Mouse (Mus musculus) left cerebral cortex, adult 2 months (tissue): Measurements from ENCODE around the gene Cfap69. TPM values are rescaled to one million over a fixed set of nuclear protein-coding genes. Genes with fewer than 3 reads are reported as not detected.

Experiments
- DNase-seq, 2 experiments: peaks; one replicate each; pipeline ENCODE4 v3.0.0; 2021 to 2022; ENCODE audit warnings: low spot score in 2 of 2, mixed read lengths in 1 of 2; ENCODE audit errors: extremely low spot score in 1 of 2
- H3K27ac ChIP-seq: fragments of 200-600 bp; 2 replicates; pipeline ENCODE4 v1.8.1; 2022
- H3K4me3 ChIP-seq: fragments of 200-600 bp; 2 replicates; pipeline ENCODE4 v1.8.1; 2022
- CTCF ChIP-seq: fragments of 200-600 bp; IDR thresholded peaks from 2 replicates; pipeline ENCODE4 v1.8.1; 2022; ENCODE audit warnings: antibody characterized with exemption, mild to moderate bottlenecking, moderate library complexity
- intact Hi-C: fragments of 180-260 bp; cut with DNase I; formaldehyde crosslinking; loops from one replicate; pipeline ENCODE4 v1.15.1; 2025
- total RNA-seq, 2 experiments: library from RNA; stranded (reverse); gene quantifications; 2 replicates each; pipeline ENCODE4 v1.2.3; 2021

The Cfap69 gene
- total RNA-seq, 2 experiments from 2014 or later = 21.5 to 28.2 TPM

DNA sequence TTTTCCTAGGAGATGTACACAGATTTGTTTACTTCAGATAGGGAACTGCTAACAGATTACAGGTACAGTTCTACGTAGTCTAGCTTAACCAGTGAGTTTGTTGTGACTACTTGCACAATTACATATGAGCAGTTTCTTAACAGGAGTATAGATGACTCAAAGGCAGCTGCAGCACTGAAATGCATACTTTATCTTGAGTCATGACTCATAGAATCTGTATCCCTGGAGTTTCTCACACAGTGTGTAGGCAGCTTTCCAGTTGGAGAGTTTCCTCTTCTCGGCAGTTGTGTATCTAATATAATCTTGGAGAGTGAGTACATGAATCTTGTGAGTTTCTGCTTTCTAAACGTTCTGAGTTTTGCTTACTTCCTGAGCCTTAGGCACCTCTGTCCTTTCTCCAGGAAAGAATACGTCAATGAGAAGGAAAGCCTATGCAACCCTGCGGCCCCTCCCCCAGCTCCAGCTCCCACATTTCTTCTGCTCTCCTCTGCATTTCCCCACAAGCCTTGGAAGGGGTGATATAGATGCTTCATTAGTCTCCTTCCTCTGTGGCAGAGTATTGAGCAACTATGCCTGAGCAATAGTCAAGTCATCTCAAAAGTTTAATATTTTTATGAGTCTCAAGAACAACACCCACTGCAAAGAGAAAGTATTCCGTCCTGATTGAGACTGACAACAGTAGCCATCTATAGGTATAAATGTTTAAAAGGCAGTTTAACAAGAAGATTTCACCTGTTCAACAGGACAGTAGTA, 15.0 kb downstream of the Cfap69 start:
- DNase-seq = peak; percentile 36
- Histone ChIP-seq H3K27ac (no peak overlapping the region), H3K4me3 (no peak overlapping the region)
- intact Hi-C loops = loop anchor here (2.0 to 5.0 kb wide), 3 partner anchors 62 to 152 kb away; partner anchors contain the start of gene Cldn12
- TF ChIP-seq CTCF = no peak

DNA sequence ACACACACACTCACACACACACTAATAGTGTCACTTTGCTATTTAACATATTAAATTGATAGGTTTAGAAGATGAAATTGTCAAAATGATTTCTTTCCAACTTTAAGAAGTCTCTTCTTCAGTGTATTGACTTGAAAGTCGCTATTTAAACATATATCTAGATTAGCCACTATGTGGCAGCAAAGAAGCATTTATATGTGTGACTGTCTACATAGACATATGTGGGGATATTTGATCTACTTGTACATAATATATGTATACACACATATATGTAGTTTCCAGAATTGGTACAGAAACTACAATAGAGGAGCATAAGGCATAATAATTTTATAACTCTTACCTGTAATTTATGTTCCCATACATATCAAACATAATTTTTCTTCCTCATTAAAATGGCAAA, 17.9 kb downstream of the Cfap69 start:
- no peak overlapping the region for H3K4me3 ChIP-seq
- DNase-seq = no peak
- TF ChIP-seq CTCF = peak; percentile 52
- intact Hi-C loops = loop anchor here (1.0 to 5.0 kb wide), 3 partner anchors 103 to 149 kb away; partner anchors contain the start of genes Cldn12 and Steap1
- H3K27ac ChIP-seq = no peak overlapping the region

DNA sequence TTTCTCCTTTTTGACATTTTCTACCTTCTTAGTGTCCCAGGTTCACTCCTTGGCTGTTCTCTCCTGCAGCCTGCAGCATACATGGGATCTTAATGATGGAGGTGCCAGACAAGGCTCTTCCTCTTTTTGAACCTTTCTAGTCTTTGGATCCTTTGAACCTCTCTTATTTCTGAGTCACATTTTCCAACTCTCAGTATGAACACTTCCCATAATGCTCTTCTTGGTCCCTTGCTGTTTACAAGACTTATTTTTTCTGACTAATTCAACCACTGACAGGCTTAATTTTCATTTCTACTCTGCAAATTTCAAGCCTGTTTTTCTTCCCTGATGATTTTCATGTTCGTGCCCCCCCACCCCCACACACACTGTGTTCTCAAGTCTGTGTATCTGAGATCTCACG, 25.5 kb downstream of the Cfap69 start:
- Histone ChIP-seq H3K27ac (no peak overlapping the region), H3K4me3 (no peak overlapping the region)
- no peak for DNase-seq
- TF ChIP-seq CTCF = no peak
- intact Hi-C loops = no loop called here

DNA sequence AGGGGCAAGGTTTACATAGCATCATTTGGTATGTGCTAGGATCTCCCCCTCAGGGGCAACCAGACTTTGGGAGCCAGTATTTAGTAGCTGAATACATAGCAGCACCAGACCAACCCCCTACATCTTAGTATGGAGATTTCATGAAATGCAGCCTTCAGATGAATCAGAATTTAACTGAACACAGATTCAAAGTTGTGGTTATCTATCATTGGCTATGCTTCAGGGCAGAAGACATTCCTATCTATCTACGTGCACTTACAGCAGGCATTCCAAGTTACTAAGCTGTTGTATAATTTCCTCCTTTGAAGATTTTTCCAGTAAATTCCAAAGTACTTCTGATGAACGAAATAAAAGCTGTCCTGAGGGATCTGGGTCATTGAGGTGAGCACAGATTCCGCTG, 38.5 kb downstream of the Cfap69 start:
- TF ChIP-seq CTCF = no peak
- Histone ChIP-seq H3K27ac (no peak overlapping the region), H3K4me3 (no peak overlapping the region)
- intact Hi-C loops = no loop called here
- no peak for DNase-seq

DNA sequence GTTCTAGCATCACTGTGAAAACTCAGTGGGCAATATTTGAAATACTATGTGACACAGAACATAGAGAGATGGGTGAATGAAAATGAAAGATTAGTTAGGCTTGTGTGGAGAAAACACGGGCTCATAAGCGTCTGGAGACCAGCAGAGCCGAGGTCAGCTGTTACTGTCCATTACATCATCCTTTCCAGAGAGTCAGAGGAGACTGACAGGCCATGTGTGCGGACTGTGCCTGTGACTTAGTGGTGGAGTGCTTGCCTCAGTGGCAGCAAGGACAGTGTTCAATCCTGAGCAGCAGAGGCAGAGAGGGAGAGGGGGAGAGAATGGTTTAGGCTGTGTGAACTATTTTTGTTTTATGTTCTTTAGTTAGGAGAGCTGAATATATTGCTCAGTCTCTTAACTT, 45.7 kb downstream of the Cfap69 start:
- Histone ChIP-seq H3K4me3 (no peak overlapping the region), H3K27ac (no peak overlapping the region)
- no peak for TF ChIP-seq CTCF
- intact Hi-C loops = no loop called here
- DNase-seq = no peak

DNA sequence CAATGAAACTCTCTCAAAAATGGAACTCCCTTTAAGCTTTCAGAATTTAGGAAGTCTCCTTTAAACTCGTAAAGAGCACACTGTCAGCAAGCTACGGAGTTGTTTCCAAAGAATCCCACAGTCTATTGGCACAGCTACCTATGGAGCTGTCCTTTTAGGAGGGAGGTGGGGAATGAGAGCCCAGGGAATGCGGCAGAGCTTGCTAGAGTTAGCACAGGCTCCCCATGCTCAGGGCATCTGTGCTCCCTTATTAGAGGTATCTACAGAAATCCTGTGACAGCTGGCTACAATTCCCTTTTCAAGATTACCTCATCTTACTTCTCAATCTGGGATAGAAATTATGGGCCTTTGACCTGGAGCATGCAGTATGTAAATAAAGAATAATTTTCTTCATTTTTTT, 53.5 kb downstream of the Cfap69 start:
- DNase-seq = no peak
- intact Hi-C loops = no loop called here
- TF ChIP-seq CTCF = no peak
- Histone ChIP-seq H3K27ac (no peak overlapping the region), H3K4me3 (no peak overlapping the region)

DNA sequence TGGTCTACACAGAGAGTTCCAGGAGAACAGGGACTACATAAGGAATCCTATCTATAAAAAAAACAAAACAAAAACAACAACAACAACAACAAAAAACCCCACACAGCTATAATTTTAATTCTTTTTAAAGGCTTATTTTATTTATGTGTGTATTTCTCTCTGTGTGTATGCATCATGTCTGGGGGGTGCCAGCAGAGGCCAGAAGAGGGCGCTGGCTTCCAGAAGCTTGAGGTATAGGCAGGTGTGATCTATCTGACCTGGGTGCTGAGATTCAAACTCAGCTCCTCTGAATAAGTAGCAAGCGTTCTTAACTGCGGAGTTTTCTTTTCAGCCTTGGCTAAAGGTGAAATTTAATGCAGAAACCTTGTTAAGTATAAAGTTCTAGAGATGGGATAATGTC, 76.4 kb downstream of the Cfap69 start:
- no peak for DNase-seq
- intact Hi-C loops = no loop called here
- Histone ChIP-seq H3K4me3 (no peak overlapping the region), H3K27ac (no peak overlapping the region)
- TF ChIP-seq CTCF = no peak

DNA sequence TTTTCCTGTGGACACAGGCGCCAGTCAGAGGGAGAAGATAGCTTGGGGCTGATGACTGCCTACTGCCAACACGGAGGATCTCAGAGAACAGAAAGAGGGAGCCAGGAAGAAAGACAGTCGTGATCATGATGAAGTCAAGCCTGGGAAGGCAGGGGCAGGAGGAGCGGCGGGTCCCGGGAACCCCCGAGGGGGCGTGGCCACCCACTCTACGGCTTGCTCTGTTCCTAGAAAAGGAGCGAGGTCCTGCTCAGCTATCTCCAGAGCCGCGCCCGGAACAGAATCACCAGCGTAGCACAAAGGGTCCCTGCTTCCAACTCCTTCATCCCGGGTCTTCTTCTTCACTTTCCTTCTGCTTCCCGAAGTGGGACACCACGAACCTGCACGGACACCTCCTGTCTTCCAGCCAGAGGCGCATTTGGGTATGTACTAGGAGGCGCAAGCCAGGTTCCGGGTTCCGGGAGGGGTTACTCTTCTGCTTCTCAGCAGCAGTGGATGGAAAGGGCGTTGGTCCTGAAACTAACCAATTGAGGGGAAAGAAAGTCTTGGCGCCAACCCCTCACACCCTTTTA, 90.2 kb downstream of the Cfap69 start, which contains the start of gene Gm8773:
Gm8773 (plus strand) TSS at position 51 of the 569 bp plus-strand sequence.
- no peak within 1 kb of the TSS for H3K27ac ChIP-seq
- TF ChIP-seq CTCF = no peak
- intact Hi-C loops = no loop called here
- peak in 1 of 2 experiments; percentile 35 for DNase-seq
- H3K4me3 ChIP-seq = peak within 1 kb of the TSS; percentile 49

DNA sequence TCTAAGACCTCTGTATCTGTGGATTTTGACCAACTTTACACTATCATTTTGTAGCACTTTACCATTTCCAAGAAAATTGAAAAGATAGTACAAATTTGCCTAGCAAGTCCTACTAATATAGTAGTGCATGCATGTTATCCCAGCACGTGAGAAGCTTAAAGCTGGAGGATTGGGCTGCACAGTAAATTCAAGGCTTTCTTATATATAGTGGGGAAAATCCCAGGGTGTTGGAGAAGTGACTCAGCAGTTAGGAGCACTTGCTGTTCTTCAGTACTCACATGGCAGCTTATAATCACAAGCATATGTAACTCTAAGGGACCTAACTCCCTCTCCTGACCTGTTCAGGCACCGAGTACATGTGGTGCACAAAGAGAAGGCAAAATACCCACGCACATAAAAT, 101.6 kb downstream of the Cfap69 start:
- H3K4me3 ChIP-seq = no peak overlapping the region
- intact Hi-C loops = no loop called here
- no peak for DNase-seq
- no peak for TF ChIP-seq CTCF
- H3K27ac ChIP-seq = no peak overlapping the region

DNA sequence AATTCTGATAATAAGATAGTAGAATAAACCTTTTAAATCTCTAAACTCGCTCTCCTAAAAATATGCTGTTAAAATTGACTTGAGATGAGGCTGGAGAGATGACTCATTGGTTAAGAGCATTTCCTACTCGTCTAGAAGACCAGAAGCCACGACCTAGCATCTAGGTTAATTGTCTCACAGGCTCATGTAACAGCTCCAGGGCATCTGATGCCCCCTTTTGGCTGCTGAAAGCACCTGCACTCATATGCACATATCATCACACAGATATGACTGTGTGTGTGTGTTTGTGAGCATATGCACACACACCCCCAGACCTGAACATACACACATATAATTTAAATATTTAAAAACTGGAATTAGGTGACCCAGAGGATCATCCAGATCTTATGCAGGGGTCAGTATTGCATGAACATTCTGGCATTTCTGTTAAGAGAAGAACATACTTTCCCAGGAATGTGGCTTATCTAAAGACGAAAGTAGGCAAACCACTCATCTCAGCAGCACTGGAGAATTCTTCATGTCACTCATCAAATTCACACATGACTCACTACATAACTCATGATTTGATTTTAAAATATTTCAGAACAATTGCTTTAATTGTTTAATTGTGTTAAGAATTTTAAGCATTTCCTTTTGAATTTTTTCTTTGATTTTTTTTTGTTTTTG, 102.9 kb downstream of the Cfap69 start:
- Histone ChIP-seq H3K4me3 (no peak overlapping the region), H3K27ac (no peak overlapping the region)
- no peak for DNase-seq
- no peak for TF ChIP-seq CTCF
- intact Hi-C loops = no loop called here

DNA sequence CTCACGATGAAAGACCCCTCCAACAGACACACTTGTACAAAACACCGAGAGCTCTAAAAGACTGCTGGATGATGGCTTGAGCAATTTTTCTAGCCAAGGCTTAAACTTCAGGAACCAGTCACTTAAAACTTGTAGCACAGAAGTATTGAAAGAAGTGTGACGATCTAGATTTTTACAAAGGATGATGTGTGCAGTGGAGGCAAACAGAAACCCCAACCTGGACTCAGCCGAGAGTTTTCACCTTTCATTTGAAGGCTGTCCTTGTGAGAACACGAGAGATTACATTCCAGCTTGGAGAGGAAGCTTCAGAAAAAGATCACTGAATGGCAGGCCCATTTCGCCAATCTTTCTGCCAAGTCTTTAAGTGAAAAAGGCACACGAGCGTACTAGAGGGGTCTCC, 104.2 kb downstream of the Cfap69 start:
- no peak for TF ChIP-seq CTCF
- Histone ChIP-seq H3K27ac (peak overlapping the region; percentile 58), H3K4me3 (peak overlapping the region; percentile 81)
- no peak for DNase-seq
- intact Hi-C loops = loop anchor here (5.0 kb wide), 1 partner anchor 47 kb away; the partner anchor contains the start of gene Cldn12

DNA sequence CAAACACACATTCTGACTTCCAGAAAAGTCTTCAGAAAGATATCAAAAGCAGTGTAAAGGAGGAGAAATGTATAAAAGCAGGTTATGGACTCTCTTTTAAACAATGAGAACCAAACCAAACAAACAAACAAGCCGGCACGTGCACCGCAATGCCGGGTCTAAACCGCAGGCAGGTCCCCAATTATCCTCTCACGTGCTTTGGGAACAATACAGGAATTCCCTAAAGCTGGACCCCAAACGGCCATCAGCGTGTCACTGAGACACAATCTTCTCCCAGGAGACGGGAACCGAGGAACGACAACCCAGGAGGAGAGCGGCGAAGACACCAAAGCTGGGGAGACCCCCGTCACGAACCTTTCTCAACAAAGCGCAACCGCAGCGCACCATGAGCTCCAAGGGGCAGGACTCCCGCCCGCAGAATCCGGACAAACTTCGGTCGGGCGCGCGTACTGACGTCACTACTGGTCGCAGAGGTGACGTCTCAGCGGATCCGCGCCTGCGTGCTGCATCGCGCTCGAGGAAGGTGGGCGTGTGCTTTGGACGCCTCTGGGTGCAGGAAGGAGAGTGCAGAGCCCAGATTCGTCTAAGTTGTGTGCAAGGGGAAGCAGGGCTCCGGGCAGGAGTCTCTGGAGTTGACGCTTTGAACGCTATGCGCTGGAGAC, 104.8 kb downstream of the Cfap69 start, which contains the start of gene Gtpbp10:
Gtpbp10 (minus strand) TSS at position 460 of the 662 bp plus-strand sequence.
- Histone ChIP-seq H3K4me3 (peak within 1 kb of the TSS; percentile 81), H3K27ac (peak within 1 kb of the TSS; percentile 58)
- DNase-seq = peak; percentile 90 to 97
- intact Hi-C loops = loop anchor here (5.0 kb wide), 1 partner anchor 47 kb away; the partner anchor contains the start of gene Cldn12
- no peak for TF ChIP-seq CTCF
